Mouse (Mus musculus) midbrain, embryonic 10.5 days (tissue): Measurements from ENCODE around the gene Bex4. TPM values are rescaled to one million over a fixed set of nuclear protein-coding genes. Genes with fewer than 3 reads are reported as not detected.
"Not testable (repeated sequence)": the region's sequence is repeated elsewhere in the genome, so short reads cannot be mapped to it uniquely, and the experiment has no call there.

Experiments
- DNase-seq: peaks from one replicate; pipeline ENCODE4 v3.0.0-alpha.2; 2017; ENCODE audit warnings: low spot score
- H3K27ac ChIP-seq: fragments of 300-500 bp; sonication (generic); replicated peaks from 2 replicates; pipeline ENCODE4 v1.5.1; 2016; ENCODE audit warnings: mild to moderate bottlenecking
- H3K27me3 ChIP-seq: fragments of 300-500 bp; sonication (generic); 2 replicates; pipeline ENCODE4 v1.6.1; 2016; ENCODE audit warnings: low read depth, mild to moderate bottlenecking; ENCODE audit not compliant: poor library complexity, severe bottlenecking
- H3K36me3 ChIP-seq: fragments of 300-500 bp; sonication (generic); 2 replicates; pipeline ENCODE4 v1.6.1; 2016; ENCODE audit warnings: mild to moderate bottlenecking, moderate library complexity
- H3K4me1 ChIP-seq: fragments of 300-500 bp; sonication (generic); 2 replicates; pipeline ENCODE4 v1.6.1; 2016
- H3K4me3 ChIP-seq: fragments of 300-500 bp; sonication (generic); 2 replicates; pipeline ENCODE4 v1.5.1; 2016; ENCODE audit warnings: mild to moderate bottlenecking, moderate library complexity
- H3K9me3 ChIP-seq: fragments of 300-500 bp; sonication (generic); replicated peaks from 2 replicates; pipeline ENCODE4 v1.6.1; 2016; ENCODE audit warnings: mild to moderate bottlenecking
- WGBS: fragments of 180-500 bp; shearing (Covaris S2); methylation state at CpG from one replicate; pipeline ENCODE4 v1.1.7; 2016; 5-methylcytosine and 5-hydroxymethylcytosine counted together
- polyA plus RNA-seq: library from polyadenylated mRNA; unstranded; fragments of >200 nt; fragmentation: Nextera tagmentation; extraction: Ambion mirVana; gene quantifications from 2 replicates; pipeline ENCODE4 v1.2.1, GENCODE M21; 2016

The Bex4 gene
- 88.7 and 106 TPM in 2 replicates for polyA plus RNA-seq

GRCm38 (mm10) chrX:136138827-136139639 lies at the start of gene Bex4:
Bex4 (plus strand) TSS chrX:136138996.
- not testable (repeated sequence) for H3K4me1 ChIP-seq, H3K36me3 ChIP-seq, H3K27me3 ChIP-seq, H3K9me3 ChIP-seq, DNase-seq
- Histone ChIP-seq H3K27ac (peak within 1 kb of the TSS; percentile 68; the same call in 1 of the 2 replicates), H3K4me3 (peak within 1 kb of the TSS; percentile 57)
- 28% methylated on average over 17 of the region's 64 CpGs for WGBS

- Histone ChIP-seq H3K4me1 (no peaks in the 10 kb centered on the region), H3K27ac (no peak overlapping the region), H3K4me3 (no peak overlapping the region), H3K36me3 (no peaks in the 10 kb centered on the region), H3K9me3 (no peaks in the 10 kb centered on the region), H3K27me3 (peaks cover 37% of the 10 kb centered on the region)
- 66% methylated on average over 2 of the region's 2 CpGs for WGBS
- no peak for DNase-seq
Observed at GRCm38 (mm10) chrX:136092497-136093279, 46.1 kb upstream of the Bex4 start.

DNA sequence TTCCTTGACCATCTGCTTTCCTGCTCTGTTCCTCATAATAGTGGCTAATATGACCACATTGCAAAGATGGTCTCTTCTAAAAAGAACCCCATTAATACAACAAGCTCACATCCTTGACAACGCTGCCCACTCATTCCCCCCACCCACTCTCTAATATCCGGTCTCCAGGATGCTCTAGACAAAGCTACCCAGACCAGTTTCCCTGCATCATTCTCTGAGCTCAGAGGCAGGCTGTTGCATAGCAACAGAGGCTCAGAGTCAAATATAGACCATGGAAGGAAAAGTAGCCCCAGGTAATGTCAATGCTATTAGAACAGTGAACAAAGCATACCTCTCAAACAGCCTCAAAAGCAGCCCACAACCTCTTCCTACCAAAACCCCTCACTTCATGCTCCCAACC lies 44.4 kb upstream of the Bex4 start:
- Histone ChIP-seq H3K4me1 (no peaks in the 10 kb centered on the region), H3K27ac (no peak overlapping the region), H3K4me3 (no peak overlapping the region), H3K27me3 (peaks cover 48% of the 10 kb centered on the region), H3K9me3 (no peaks in the 10 kb centered on the region), H3K36me3 (no peaks in the 10 kb centered on the region)
- 74% methylated on average over 2 of the region's 2 CpGs for WGBS
- no peak for DNase-seq

- Histone ChIP-seq H3K36me3 (no peaks in the 10 kb centered on the region), H3K27ac (no peak overlapping the region), H3K9me3 (no peaks in the 10 kb centered on the region), H3K4me1 (peaks cover 11% of the 10 kb centered on the region), H3K27me3 (peaks cover 13% of the 10 kb centered on the region), H3K4me3 (no peak overlapping the region)
- no peak for DNase-seq
- 61% methylated on average over 4 of the region's 4 CpGs for WGBS
Observed at GRCm38 (mm10) chrX:136104046-136104723, 34.6 kb upstream of the Bex4 start.

DNA sequence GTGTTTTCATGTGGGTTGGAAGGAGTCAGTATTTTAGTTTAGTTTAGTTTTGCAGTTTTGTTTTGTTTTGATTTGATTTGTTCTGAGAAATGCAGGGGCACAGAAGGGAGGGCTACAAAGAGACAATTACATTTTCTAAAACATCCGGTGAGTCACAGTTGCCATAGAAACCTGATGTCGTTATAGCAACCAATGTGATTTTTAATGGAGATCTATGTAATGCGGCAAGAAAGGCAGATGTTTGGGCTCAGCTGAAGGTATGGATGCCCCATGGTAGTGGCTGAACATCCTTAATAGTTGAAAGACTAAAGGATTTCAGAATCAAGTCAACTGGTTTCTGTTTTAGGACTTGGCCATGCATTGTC lies 34.1 kb upstream of the Bex4 start:
- H3K36me3 ChIP-seq: no peaks in the 10 kb centered on the region
- H3K27me3 ChIP-seq: peaks cover 16% of the 10 kb centered on the region
- no peaks in the 10 kb centered on the region for H3K9me3 ChIP-seq
- H3K4me3 ChIP-seq: no peak overlapping the region
- peaks cover 11% of the 10 kb centered on the region for H3K4me1 ChIP-seq
- no peak overlapping the region for H3K27ac ChIP-seq
- DNase-seq: no peak
- 70% methylated on average over 3 of the region's 3 CpGs for WGBS

GRCm38 (mm10) chrX:136107942-136108341 lies 30.9 kb upstream of the Bex4 start:
- no peaks in the 10 kb centered on the region for H3K9me3 ChIP-seq
- no peaks in the 10 kb centered on the region for H3K36me3 ChIP-seq
- no peak overlapping the region for H3K27ac ChIP-seq
- peaks cover 11% of the 10 kb centered on the region for H3K4me1 ChIP-seq
- peaks cover 36% of the 10 kb centered on the region for H3K27me3 ChIP-seq
- H3K4me3 ChIP-seq: no peak overlapping the region
- peak; percentile 22 for DNase-seq
- 52% methylated on average over 6 of the region's 6 CpGs for WGBS

- 48% methylated on average over 4 of the region's 4 CpGs for WGBS
- Histone ChIP-seq H3K4me1 (no peaks in the 10 kb centered on the region), H3K4me3 (peak overlapping the region; percentile 50), H3K27me3 (peaks cover 44% of the 10 kb centered on the region), H3K36me3 (no peaks in the 10 kb centered on the region), H3K9me3 (no peaks in the 10 kb centered on the region), H3K27ac (no peak overlapping the region)
- DNase-seq: no peak
Observed at GRCm38 (mm10) chrX:136115015-136115414, 23.8 kb upstream of the Bex4 start.

- WGBS: 17% methylated on average over 23 of the region's 23 CpGs
- H3K27me3 ChIP-seq: peaks cover 44% of the 10 kb centered on the region
- peak overlapping the region; percentile 80 for H3K27ac ChIP-seq
- peak; percentile 79 for DNase-seq
- H3K4me3 ChIP-seq: peak overlapping the region; percentile 50
- no peaks in the 10 kb centered on the region for H3K36me3 ChIP-seq
- no peaks in the 10 kb centered on the region for H3K4me1 ChIP-seq
- no peaks in the 10 kb centered on the region for H3K9me3 ChIP-seq
Observed at GRCm38 (mm10) chrX:136115419-136115961, 23.3 kb upstream of the Bex4 start.

- Histone ChIP-seq H3K27me3 (no peaks in the 10 kb centered on the region; the same call in 1 of the 2 replicates), H3K4me3 (no peak overlapping the region), H3K36me3 (no peaks in the 10 kb centered on the region), H3K27ac (no peak overlapping the region), H3K4me1 (no peaks in the 10 kb centered on the region), H3K9me3 (no peaks in the 10 kb centered on the region)
- no peak for DNase-seq
- WGBS: 62% methylated on average over 8 of the region's 8 CpGs
Observed at GRCm38 (mm10) chrX:136127038-136127743, 11.6 kb upstream of the Bex4 start.

DNA sequence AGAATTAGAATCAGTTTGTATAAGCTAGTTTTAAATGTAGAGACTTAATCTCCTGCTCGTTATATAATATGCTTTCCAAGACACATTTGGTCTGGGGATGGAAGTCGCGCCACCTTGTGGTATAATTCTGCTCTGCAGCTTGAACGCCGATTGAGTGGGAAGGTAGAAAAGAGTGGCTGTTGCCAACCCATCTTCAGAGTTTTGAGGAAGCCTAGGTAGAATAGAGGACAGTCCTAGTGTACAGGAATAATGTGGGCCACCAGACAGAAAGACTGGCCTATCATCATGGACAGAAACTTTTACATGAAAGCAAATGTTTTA lies 11.1 kb upstream of the Bex4 start:
- Histone ChIP-seq H3K27ac (no peak overlapping the region), H3K36me3 (no peaks in the 10 kb centered on the region), H3K4me1 (no peaks in the 10 kb centered on the region), H3K4me3 (no peak overlapping the region), H3K27me3 (no peaks in the 10 kb centered on the region; the same call in 1 of the 2 replicates), H3K9me3 (no peaks in the 10 kb centered on the region)
- peak; percentile 52 for DNase-seq
- WGBS: 15% methylated on average over 5 of the region's 5 CpGs

GRCm38 (mm10) chrX:136135559-136135958 lies 3.2 kb upstream of the Bex4 start:
- 0 out of 2 replicates have a peak, but pooled peaks cover 3% of the 10 kb centered on the region for H3K4me1 ChIP-seq
- H3K4me3 ChIP-seq: no peak overlapping the region
- H3K27me3 ChIP-seq: peaks cover 3% of the 10 kb centered on the region; the same call in 1 of the 2 replicates
- no peak for DNase-seq
- no peak overlapping the region for H3K27ac ChIP-seq
- WGBS: 84% methylated on average over 4 of the region's 4 CpGs
- no peaks in the 10 kb centered on the region for H3K9me3 ChIP-seq
- no peaks in the 10 kb centered on the region for H3K36me3 ChIP-seq

- H3K4me1 ChIP-seq, H3K27me3 ChIP-seq, DNase-seq, H3K27ac ChIP-seq, H3K9me3 ChIP-seq, H3K36me3 ChIP-seq: not testable (repeated sequence)
- peak overlapping the region; percentile 57 for H3K4me3 ChIP-seq
- WGBS: 40% methylated on average over 5 of the region's 5 CpGs
Observed at GRCm38 (mm10) chrX:136139640-136140004, 826 bp downstream of the Bex4 start.
